Mouse (Mus musculus) spleen, postnatal 0 days (tissue): ENCODE data around the gene St8sia2. TPM values are rescaled to one million over a fixed set of nuclear protein-coding genes. Genes with fewer than 3 reads are reported as not detected.

ENCODE experiments used
- polyA plus RNA-seq: library from polyadenylated mRNA; unstranded; fragments of >200 nt; fragmentation: Nextera tagmentation; extraction: Ambion mirVana; gene quantifications from 2 replicates; pipeline ENCODE4 v1.2.1, GENCODE M21; 2015

Gene St8sia2
- 0.84 and 1.4 TPM in 2 replicates for polyA plus RNA-seq

DNA sequence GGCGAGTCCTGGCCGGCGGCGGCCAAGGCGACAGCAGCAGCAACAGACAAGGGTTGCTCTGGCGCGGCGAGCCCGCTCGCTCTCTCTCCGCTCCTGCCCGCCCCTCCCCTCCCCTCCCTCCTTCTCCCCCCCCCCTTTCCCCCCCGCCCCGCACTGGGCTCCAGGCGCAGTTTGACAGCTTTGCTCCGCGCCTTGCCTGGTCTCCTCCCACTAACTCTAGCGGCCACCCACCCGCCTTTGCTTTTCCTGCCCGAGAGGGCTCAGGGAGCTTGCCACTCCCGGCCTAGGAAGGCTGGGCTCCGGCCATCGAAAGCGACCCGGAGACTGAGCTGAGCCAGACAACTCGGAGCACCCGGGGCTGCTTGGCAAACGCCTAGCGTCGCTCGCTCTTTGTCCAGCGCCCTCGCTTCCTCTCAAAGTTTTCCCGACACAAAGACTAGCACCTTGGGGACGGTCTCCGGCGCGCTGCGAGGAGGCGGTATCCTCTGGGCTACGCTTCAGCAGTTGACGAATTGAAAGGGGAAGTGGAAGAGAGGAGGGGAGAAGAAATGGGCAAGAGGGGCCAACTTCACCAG, at the start of gene St8sia2:
St8sia2 (minus strand) TSS at position 90 of the 575 bp plus-strand sequence.

